Mouse (Mus musculus) cerebellum, postnatal 4 days (tissue): ENCODE measurements around the gene Hacl1.
"Not testable (repeated sequence)": the region's sequence is repeated elsewhere in the genome, so short reads cannot be mapped to it uniquely, and the experiment has no call there.

Experiments
- DNase-seq, 2 experiments: peaks; one replicate each; pipeline ENCODE4 v3.0.0; 2022; ENCODE audit warnings: low spot score in 2 of 2, mixed read lengths in 1 of 2

Gene Hacl1

DNA sequence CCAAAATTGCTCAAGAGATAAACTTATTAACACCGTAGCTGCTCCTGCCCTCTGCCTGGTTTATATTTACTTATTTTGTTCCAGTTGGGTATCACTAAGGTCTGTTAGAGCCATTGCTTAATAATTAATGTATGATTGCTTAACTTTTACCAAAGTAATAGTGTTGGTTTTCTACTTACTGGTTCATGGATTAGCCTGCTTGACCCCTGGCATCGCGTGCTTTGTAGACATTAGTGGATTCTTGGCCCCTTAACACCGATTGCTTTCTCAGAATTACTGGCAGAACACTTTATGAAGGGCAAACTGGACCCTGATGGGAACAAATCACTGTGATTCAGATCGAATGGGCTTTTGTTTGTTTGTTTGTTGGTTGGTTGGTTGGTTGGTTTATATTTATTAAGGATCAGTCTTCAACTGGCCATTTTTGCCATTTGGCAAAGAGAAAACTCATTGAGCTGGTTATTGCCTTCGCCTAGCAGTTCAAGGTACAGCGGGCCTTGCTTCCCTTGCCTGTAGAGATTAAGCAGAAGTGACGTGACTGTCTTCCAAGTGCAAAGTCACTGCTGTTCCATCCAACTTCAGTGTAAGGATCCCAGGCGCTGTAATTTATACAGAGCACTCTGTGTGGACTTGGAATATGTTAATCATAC lies 545 bp upstream of the Hacl1 start:
- no peak for DNase-seq

DNA sequence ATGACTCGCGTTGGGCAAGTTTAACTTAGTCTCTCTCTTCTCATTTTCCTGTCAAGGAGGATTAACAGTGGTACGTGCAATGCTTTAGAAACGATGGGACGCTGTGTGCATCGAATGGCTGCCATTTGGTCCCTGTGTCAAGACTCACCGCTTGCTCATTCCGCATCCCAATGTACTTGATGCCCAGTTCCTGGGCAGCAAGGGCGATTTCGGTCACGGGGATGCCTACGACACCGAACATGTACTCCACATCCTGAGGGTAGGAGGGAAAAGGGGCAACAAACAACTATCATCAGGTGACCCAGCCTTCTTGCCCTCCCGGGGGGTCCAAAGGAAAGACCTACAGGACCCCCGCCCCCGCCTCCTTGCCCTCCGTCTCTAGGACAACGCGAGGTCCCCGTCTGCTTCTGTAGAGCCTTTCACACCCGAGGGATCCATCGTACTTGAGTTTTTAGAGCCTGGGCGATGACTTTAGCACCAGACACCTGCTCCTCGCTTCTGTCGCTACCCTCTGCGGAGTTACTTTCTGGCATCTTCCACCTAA lies 668 bp downstream of the Hacl1 start, which contains the start of gene Gm49387:
Gene Gm49387, minus strand, starts transcription at position 533 of the 544 bp plus-strand sequence.
- DNase-seq = no peak

DNA sequence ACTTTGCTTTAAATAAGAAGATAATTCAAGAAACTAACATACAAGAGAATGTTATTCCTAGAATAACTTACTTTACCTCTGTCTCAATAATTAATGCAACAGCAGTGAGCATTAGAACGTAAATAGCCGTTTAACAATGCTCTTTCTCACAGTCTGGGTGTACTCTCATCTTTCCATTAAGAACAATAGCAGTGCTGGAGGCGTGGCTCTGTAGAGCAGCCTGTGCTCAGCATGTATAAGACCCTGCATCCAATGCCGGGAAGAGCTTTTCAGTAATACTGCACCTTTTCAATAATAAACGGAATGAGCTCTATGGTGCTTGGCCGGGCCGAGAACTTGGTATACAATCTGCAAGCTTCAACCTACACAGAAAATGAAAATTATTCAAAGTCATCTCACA lies 10.4 kb downstream of the Hacl1 start:
- DNase-seq = no peak

DNA sequence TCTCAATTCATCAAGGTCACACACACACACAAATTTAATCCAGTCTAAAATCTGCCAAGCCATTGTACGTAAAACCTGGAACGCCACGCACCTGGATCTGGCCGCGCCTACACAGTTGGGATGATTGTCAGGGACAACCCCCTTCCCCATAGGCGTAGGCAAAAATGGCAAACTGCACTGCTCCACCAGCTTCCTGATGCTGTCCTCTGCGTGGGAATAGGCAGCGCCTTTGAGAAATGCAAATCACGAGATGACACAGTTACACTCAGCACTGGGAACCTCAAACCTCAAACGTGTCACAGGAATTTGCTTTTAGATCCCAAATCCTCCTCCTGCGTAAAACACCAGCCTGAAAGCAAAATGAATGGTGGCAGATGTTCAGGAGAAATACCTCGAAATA lies 18.3 kb downstream of the Hacl1 start:
- DNase-seq = no peak

DNA sequence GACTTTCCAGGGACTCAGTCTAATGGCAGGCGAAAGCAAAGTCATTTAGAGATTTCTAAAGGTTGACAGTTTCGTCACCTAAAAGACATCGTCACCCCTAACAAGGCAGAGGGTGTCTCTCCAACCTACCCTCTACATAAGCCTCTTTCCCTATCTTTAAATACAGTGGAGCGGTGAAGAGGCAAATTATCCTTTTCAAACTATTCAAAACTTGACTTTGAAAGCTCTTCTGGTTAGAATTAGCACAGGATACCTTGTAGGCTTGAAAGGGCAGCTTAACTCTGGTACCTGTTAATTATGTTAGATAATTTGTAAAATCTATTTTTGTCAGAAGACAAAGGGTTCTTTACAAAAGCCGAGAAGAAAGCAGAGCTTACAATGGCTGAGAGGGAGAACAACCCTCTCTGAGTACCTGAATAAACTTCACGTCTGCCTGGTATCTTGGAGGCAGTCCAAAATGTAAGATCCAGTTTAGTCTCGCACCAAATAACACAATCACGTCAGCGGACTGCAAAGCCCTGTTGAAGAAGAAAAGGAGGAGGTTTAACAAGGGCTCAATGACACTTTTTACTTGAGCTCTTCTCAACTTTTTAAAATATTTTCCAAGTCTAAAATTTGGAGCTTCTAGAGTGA lies 20.4 kb downstream of the Hacl1 start:
- no peak for DNase-seq

DNA sequence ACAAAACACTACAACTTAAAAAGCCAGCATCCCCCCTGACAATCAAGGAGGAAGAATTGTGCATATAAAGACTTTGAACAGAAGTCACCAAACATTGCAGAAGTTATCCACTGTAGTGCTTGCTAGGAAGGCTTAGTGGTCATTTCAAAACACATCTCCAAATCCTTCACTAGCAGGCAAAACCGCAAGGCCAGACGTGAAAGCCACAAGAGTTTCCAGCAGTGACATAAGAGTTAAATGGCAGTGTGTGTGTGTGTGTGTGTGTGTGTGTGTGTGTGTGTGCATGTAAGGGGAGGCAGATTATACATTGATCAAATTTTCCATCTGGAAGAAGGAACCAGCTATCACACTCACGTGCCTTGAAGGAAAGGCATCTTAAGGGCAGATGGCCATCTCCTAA lies 23.1 kb downstream of the Hacl1 start:
- no peak for DNase-seq

DNA sequence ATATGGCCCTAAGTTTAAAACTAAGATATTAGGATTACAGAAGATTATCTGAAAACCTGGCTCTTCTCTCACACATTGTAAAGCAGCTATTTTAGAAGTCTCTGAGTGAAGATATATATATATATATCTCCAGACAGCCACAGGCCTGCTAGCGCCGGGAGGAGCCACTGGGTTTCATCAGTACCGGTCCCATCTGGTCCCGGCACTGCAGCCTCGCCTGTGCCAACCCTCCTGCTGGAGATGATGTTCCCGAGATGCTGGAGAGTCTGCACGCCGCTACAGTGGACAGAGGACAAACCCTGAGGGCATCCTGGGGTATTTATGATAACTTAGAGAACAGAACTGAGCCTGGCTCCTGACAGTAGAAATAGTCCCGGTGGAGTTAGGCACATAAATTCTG lies 23.9 kb downstream of the Hacl1 start:
- no peak for DNase-seq

DNA sequence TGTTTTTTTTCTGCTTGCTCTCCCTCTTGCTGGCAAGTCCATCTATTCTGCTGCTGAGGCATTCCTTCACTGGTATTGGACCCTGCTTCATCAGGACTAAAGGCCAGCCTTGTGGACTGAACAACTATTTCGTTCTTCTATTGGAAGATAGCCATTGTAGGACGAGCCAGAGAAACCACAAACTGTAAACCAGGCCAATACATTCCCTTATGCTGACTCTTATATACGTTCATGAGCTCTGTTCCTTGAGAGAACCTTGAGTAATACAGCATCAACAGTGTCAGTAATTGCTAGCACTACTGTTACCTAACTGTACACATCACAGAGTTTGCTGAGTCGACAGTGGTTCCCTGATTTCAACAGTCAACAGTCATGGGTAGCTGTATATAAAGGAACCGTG lies 27.4 kb downstream of the Hacl1 start:
- DNase-seq = no peak

DNA sequence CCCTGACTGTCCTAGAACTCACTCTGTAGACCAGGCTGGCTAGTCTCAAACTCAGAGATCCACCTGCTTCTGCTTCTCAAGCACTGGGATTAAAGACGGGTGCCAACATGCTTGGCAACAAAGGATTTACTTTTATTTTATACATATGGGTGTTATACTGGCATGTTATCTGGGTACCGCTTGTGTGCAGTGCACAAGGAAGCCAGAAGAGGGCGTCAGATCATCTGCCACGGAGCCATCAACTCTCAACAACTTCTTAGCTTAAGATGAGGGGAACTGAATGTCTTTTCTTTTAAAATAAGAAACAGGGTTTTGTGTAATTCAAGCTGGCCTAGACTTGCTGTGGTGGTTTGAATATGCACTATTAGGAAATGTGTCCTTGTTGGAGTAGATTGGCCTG lies 29.1 kb downstream of the Hacl1 start:
- DNase-seq = no peak

DNA sequence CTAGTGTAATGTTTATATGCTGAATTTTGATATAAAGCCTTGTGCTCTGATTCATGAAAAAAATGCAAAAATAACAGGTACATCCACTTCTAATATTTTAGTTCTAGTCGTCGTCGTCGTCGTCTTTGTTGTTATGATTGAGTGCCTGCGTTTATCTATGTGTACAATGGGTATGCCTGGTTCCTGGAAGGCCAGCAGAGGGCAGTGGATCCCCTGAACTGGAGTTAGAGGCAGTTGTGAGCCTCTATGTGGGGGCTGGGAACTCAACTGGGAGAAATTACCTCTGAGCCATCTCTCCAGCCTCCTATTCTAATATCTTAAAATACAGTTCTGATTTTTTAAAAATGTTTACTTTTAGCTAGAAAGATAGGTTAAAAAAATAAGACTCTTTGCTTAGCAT lies 35.6 kb downstream of the Hacl1 start:
- DNase-seq = no peak

DNA sequence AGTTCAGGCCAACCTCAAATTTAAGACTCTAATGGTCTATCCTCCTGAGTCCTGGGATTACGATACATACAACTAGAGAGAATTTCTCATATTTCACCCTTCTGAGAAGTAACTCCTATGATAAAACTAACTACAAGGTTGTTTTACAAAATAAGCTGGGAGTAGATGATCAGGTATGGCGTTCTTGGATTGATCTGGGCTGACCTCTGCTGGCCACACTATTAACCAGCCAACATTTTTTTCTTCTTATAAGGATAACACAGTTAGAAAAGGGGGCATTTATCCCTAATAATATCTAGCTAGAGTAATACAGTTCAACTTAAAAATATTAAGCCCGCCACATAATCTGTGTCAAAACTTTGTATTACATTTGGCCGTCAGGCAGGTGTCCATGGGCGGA lies 36.2 kb downstream of the Hacl1 start:
- DNase-seq = peak in 1 of 2 experiments; percentile 7

DNA sequence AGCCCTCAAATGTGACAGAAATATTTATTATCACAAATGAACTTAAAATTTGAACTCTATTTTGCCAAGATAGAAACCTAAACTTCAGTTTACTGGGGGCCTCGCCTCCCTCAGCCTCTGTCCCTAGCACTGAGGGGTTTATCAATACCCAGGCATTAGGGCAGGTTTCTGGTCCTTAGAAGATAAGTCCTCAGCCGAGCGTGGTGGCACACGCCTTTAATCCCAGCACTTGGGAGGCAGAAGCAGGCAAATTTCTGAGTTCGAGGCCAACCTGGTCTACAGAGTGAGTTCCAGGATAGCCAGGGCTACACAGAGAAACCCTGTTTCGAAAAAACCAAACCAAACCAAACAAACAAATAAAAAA lies 38.5 kb downstream of the Hacl1 start:
- not testable (repeated sequence) for DNase-seq

DNA sequence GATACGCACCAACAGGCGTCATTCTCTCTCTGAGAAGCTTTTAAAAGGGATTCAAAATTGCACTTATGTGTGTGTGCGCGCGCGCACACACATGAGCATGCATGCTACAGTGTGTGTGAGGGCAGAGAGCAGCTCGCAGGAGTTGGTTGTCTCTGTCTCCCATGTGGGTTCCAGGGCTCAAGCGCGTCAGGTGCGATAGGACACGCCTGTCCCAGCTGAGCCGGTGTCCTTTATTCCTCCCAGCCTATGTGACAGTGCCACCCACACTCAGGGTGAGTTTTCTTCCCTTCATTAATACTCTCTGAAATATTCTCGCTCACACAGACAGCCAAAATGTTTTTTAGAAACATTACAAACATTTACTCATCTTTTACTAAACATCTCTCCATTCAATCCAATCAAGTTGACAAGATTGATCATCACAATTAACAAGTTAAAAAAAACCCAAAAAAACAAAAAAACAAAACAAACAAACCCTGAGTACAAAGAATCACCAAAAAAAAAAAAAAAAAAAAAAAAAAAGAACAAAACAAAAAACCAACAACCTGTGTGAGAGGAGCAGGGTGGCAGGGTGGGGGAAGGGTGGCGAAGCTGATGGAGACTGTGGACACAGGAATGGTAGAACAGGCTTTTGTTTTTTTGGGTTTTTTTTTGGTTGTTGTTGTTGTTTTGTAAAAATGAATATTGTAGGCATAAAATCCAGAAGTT lies 39.0 kb downstream of the Hacl1 start:
- DNase-seq = no peak

DNA sequence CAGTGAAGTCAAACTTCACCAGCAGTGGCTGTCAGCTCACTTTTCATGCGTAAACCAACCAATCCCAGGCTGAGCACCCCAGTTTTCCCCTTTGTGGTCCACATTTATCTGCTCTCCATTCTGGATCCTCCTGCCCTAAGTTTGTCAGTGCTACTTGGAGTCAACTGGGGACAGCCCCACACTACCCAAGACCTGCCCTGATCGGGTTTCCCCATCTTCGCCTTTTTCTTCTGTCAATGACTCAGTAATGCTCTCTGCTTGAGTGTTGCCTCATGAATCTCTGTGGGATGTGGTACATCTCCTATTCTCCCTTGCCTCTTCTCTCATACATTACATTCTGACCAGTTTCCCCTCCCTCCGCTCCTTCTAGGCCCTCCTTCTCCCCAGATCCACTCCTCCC lies 43.6 kb downstream of the Hacl1 start:
- no peak for DNase-seq

DNA sequence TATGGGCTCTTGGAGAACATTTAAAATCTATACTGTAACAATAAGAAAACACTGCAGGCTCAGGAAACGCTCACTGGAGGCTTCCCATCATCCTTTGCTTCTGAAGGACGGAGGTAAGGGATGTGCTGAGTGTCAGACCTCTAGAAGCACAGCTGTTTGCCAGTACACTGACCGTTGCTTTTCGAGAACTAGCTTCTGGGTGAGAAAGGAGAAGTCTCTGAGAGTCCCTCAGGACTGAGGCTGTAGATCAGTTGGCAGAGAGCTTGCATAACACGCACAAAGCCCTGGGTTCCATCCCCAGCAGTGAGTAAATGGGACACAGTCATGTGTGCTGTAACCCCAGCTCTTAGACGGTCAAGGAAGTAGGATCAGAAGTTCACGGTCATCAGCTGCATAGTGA lies 44.7 kb downstream of the Hacl1 start:
- no peak for DNase-seq

DNA sequence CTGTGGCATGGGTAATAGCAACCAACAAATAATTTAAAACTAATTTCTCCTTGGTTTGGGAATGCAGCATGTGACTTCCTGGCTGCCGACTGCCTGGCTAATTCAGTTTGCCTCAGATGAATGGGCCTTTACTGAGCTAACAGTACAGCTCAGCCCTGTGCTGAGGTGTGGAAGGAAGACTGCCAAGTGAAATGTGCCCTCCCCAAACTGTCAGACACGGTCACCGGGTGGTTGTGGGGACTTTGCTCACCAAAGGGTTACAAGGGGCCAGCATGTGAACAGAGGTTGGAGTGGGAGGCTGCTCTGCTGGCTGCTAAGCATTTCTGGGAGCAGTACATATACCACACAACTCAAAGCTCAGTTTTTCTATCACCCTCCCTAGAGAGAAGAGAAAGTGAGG lies 46.4 kb downstream of the Hacl1 start:
- no peak for DNase-seq

DNA sequence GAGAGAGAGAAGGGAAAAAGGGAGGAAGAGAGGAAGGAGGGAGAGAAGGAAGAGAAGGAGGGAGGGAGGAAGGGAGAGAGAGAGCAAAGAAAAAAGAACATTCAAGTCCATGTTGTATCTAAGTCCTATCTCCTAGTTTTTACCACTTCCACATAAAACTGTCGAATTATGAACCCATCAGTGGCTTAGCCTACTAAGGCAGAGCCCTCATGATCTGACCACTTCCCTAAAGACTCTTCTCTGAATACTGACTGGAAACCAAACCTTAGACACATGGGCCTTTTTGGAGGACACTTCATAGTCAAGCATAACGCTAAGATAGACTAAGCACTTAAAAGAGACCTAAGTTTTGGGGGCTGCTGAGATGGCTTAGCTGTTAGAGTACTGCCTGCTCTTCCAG lies 48.0 kb downstream of the Hacl1 start:
- DNase-seq = no peak

DNA sequence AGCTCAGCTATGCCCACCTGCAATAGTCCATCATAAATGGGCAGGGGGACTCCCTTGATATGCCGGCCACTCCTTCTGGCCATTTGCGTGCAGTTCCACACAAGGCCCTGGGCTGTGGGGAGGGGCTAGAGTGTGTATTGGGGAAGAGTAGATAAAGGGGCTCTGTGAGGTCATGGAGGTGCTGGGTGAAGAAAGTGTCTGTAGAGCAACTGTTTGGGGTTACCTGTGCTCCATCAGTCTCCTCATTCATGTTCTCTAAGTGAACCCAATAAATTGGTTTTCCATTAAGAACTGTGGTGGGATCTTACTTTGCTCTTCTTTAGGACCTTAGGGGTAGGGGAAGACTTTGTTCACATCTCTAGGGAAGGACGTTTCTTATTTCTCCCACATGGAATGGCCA lies 49.8 kb downstream of the Hacl1 start, which contains the start of gene Colq:
Gene Colq, minus strand, starts transcription at position 101 of the 400 bp plus-strand sequence.
- DNase-seq = no peak

DNA sequence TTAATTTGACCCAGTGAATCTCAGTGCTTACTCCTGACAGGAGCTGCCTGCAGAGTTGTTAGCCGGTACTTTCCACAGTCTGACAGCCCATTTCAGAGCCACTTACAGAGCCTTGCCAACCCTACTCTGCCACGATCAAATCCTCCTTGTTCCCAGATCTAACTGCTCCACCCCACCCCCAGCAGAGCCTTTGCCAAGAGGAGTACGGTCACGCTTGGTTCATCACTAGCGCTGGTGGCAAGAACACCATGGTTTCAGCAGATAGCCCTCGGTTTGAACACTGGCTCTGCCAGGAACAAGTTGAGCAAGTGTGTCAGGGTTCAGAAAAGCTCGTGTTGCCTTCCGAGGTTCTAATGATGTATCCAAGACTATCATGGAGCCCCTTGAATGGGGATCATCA lies 54.6 kb downstream of the Hacl1 start:
- no peak for DNase-seq

DNA sequence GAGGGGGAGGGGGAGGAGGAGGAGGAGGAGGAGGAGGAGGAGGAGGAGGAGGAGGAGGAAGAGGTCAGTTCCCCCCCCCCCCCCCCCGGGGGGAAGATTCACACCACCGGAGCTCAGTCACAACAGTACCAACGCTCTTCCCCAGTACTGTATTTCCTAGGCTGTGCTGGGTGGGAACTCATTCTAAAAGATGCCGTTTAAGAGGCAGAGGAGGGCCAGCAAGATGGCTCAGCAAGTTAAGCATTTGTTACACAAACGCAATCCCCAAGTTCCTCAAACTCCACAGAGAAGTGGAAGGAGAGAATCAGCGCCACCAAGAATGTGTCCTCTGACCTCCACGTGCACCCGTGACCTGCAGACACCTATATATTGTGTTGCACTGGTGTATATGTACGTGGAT lies 58.0 kb downstream of the Hacl1 start:
- no peak for DNase-seq

DNA sequence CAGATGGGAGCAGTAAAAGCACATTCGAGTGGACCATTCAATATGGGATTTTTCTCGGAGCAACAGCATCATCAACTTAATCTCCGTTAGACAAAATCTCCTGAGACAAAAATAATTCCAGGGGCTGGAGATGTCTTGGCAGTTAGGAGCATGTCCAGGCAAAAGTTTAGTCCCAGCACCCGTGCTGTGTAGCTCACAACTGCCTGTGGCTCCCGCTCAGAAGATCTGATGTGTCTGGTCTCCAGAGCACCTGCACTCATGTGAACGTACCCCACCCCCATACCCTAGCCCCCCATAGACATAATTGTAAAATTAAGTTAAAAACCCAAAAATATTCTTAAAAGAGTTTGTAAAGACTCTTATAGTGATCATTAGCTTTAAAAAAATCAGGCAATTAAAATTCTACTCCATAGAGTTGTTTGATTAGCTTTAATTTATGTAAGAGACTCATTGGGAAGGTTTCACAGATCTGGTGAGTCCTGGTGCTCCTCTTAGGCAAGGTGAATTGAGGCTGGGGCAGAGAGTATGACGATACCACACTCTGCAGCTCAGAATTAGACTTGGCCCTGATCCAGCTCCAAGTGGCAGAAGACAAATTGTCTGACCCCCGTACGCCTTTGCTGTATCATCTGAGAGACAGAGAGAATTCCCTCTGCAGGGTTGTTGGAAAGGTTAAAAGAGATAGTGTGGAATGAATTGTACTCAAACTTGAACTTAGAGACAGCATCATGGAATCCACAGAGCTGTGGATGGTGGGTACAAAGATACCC lies 62.9 kb downstream of the Hacl1 start:
- DNase-seq = no peak
